Mouse (Mus musculus) lung, embryonic 15.5 days (tissue): ENCODE results near the gene Myh3. TPM values are rescaled to one million over a fixed set of nuclear protein-coding genes. Genes with fewer than 3 reads are reported as not detected.
"Not testable (repeated sequence)": the region's sequence is repeated elsewhere in the genome, so short reads cannot be mapped to it uniquely, and the experiment has no call there.

Experiments
- ATAC-seq: fragments of 200-750 bp; cut with Nextera tagmentation; 2 replicates; pipeline ENCODE4 v1.8.0; 2017; ENCODE audit warnings: moderate number of reproducible peaks, borderline replicate concordance; ENCODE audit not compliant: low FRiP score, low TSS enrichment; ENCODE audit errors: extremely low read depth
- H3K27ac ChIP-seq: fragments of 300-500 bp; sonication (generic); 2 replicates; pipeline ENCODE4 v1.5.1; 2015; ENCODE audit warnings: moderate library complexity, mild to moderate bottlenecking, inconsistent platforms
- H3K27me3 ChIP-seq: fragments of 300-500 bp; sonication (generic); 2 replicates; pipeline ENCODE4 v1.6.1; 2015; ENCODE audit warnings: inconsistent platforms
- H3K36me3 ChIP-seq: fragments of 300-500 bp; sonication (generic); 2 replicates; pipeline ENCODE4 v1.6.1; 2015; ENCODE audit warnings: inconsistent platforms
- H3K4me1 ChIP-seq: fragments of 300-500 bp; sonication (generic); 2 replicates; pipeline ENCODE4 v1.6.1; 2015; ENCODE audit warnings: inconsistent platforms
- H3K4me2 ChIP-seq: fragments of 300-500 bp; sonication (generic); 2 replicates; pipeline ENCODE4 v1.6.1; 2015; ENCODE audit warnings: inconsistent platforms, mild to moderate bottlenecking, moderate library complexity
- H3K4me3 ChIP-seq: fragments of 300-500 bp; sonication (generic); 2 replicates; pipeline ENCODE4 v1.5.1; 2015; ENCODE audit warnings: mild to moderate bottlenecking, inconsistent platforms
- H3K9ac ChIP-seq: fragments of 300-500 bp; sonication (generic); 2 replicates; pipeline ENCODE4 v1.6.1; 2015; ENCODE audit warnings: inconsistent platforms
- H3K9me3 ChIP-seq: fragments of 300-500 bp; sonication (generic); 2 replicates; pipeline ENCODE4 v1.6.1; 2016; ENCODE audit warnings: inconsistent platforms
- WGBS: fragments of 180-500 bp; shearing (Covaris S2); methylation state at CpG from one replicate; pipeline ENCODE4 v1.1.7; 2015; 5-methylcytosine and 5-hydroxymethylcytosine counted together
- polyA plus RNA-seq: library from polyadenylated mRNA; unstranded; fragments of >200 nt; fragmentation: Nextera tagmentation; extraction: Ambion mirVana; gene quantifications from 2 replicates; pipeline ENCODE4 v1.2.1, GENCODE M21; 2015

Myh3 gene
- polyA plus RNA-seq, 1 experiment from 2014 or later = 0.59 TPM

DNA sequence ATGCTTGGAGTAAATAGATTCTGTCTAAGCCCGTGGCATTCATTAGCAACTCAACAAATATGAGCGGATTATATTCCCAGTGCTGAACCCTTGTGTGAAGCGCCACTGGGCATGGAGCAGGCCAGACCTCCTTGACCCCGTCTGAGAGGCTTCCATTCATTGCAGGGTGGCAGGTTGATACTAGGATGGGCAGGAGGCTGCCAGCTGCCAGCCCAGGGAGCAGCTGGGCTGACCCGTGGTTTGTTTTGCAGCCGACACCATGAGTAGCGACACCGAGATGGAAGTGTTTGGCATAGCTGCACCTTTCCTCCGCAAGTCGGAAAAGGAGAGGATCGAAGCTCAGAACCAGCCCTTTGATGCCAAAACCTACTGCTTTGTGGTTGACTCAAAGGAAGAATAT lies 1.6 kb downstream of the Myh3 start:
- no peak overlapping the region for H3K9ac ChIP-seq
- H3K4me3 ChIP-seq = no peak overlapping the region
- no peaks in the 10 kb centered on the region for H3K36me3 ChIP-seq
- WGBS = 71% methylated on average over 11 of the region's 11 CpGs
- no peak for ATAC-seq
- no peaks in the 10 kb centered on the region for H3K9me3 ChIP-seq
- H3K4me2 ChIP-seq = no peak overlapping the region
- H3K4me1 ChIP-seq = no peaks in the 10 kb centered on the region
- H3K27ac ChIP-seq = no peak overlapping the region
- H3K27me3 ChIP-seq = peaks cover 17% of the 10 kb centered on the region

DNA sequence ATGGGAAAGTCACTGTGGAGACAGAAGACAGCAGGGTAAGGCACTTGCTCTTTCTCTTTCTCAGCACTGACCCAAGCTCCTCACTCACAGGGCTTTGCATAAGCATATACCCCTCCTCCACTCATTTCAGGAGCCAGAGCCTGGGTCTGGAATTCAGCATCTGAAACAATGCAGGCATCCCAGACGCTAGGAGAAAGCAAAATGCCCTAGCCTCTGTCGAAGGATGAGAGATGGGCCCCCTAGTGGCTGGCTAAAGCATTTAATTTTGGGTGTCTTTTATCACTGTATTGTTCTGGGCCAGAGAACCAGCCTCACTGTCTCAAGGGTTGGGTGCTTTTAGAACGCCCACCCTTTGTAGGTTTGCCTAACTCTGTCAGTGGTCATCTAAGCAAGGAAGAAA lies 2.1 kb downstream of the Myh3 start:
- H3K4me3 ChIP-seq = no peak overlapping the region
- 7% methylated on average over 3 of the region's 3 CpGs for WGBS
- H3K27me3 ChIP-seq = peaks cover 21% of the 10 kb centered on the region
- no peaks in the 10 kb centered on the region for H3K36me3 ChIP-seq
- H3K4me1 ChIP-seq = no peaks in the 10 kb centered on the region
- no peak overlapping the region for H3K4me2 ChIP-seq
- H3K27ac ChIP-seq = no peak overlapping the region
- no peak overlapping the region for H3K9ac ChIP-seq
- ATAC-seq = peak; percentile 44; the same call in 1 of the 2 replicates
- no peaks in the 10 kb centered on the region for H3K9me3 ChIP-seq

DNA sequence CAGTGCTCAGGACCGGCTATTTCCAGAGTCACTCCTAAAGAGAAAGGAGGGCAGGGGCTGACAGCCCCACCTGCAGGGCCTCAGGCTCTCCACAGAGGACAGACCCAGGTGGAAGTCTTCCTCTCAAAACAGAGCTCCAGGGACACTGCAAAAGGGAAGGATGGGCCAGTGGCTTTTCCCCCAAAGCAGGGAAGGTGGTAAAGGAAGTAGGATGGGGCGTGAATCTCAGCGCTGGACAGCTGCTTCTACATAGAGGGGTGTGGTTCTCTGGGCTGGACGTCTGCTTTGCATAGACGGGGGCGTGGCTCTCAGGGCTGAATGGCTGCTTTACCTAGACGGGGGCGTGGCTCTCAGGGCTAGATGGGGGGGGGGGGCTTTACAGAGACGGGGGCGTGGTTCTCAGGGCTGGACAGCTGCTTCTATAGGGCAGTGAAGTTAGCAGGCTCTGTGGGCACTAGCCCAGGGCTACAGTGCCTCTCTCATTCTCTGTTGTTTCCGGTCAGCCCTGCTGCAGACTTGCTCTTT lies 3.1 kb downstream of the Myh3 start:
- Histone ChIP-seq H3K4me2 (no peak overlapping the region), H3K9ac (no peak overlapping the region), H3K27ac (no peak overlapping the region), H3K4me3 (no peak overlapping the region), H3K36me3 (no peaks in the 10 kb centered on the region), H3K4me1 (no peaks in the 10 kb centered on the region), H3K27me3 (peaks cover 23% of the 10 kb centered on the region), H3K9me3 (no peaks in the 10 kb centered on the region)
- WGBS = 3% methylated on average over 11 of the region's 11 CpGs
- ATAC-seq = peak; percentile 84

DNA sequence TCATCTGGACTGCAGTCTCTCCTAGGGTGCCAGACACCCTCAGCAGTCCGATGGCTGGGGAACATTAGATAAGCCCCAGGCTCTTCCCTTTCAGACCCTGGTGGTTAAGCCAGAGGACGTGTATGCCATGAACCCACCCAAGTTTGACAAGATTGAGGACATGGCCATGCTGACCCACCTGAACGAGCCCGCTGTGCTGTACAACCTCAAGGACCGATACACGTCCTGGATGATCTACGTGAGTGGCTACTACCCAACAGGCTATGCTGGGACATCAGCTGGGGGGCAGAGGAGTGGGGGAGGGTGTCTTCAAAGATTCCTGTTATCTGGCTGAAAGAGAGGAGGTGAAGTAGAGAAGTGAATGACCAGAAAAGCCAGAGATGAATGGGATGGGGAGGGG lies 4.1 kb downstream of the Myh3 start:
- no peaks in the 10 kb centered on the region for H3K4me1 ChIP-seq
- H3K4me2 ChIP-seq = no peak overlapping the region
- peaks cover 25% of the 10 kb centered on the region for H3K27me3 ChIP-seq
- no peak overlapping the region for H3K9ac ChIP-seq
- H3K27ac ChIP-seq = no peak overlapping the region
- no peak overlapping the region for H3K4me3 ChIP-seq
- no peaks in the 10 kb centered on the region for H3K36me3 ChIP-seq
- 78% methylated on average over 7 of the region's 7 CpGs for WGBS
- no peaks in the 10 kb centered on the region for H3K9me3 ChIP-seq
- no peak for ATAC-seq

DNA sequence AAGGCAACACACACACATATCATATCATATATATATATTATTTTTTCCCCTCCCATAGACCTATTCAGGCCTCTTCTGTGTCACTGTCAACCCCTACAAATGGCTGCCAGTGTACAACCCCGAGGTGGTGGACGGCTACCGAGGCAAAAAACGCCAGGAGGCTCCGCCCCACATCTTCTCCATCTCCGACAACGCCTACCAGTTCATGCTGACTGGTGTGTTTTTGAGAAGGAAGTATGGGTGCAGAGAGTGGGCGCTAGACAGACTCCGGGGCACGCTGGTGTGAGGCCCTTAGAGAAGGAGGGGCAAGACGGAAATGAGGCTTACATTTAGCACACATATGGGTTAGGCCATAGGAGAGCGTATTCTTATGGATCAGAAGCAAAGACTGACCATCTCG lies 4.7 kb downstream of the Myh3 start:
- no peak overlapping the region for H3K27ac ChIP-seq
- no peaks in the 10 kb centered on the region for H3K9me3 ChIP-seq
- ATAC-seq = no peak
- 73% methylated on average over 13 of the region's 13 CpGs for WGBS
- H3K4me3 ChIP-seq = no peak overlapping the region
- H3K4me1 ChIP-seq = no peaks in the 10 kb centered on the region
- peaks cover 26% of the 10 kb centered on the region for H3K27me3 ChIP-seq
- H3K4me2 ChIP-seq = no peak overlapping the region
- no peaks in the 10 kb centered on the region for H3K36me3 ChIP-seq
- H3K9ac ChIP-seq = no peak overlapping the region

DNA sequence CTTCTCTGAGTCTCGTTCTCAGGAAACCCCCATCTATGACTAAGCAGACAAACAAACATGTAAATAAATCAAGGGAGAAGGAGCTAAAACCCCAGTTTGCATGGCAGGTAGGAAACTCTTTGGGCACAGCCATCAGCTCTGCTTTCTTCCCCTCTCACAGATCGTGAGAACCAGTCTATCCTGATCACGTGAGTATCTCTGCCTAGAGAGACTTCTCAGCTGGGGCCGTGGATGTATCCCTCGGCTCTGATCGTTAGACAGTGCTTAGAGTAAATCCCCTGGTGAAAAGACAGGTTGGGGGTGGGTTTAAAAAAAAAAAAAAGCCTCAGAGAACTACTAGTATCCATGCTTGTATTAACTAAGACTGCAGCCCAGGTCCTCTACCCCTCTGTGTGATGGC lies 5.1 kb downstream of the Myh3 start:
- whole genome bisulfite sequencing = 64% methylated on average over 6 of the region's 6 CpGs
- no peaks in the 10 kb centered on the region for H3K9me3 ChIP-seq
- H3K27me3 ChIP-seq = peaks cover 26% of the 10 kb centered on the region
- no peaks in the 10 kb centered on the region for H3K36me3 ChIP-seq
- no peak overlapping the region for H3K4me3 ChIP-seq
- no peaks in the 10 kb centered on the region for H3K4me1 ChIP-seq
- no peak overlapping the region for H3K9ac ChIP-seq
- ATAC-seq = no peak
- no peak overlapping the region for H3K27ac ChIP-seq
- H3K4me2 ChIP-seq = no peak overlapping the region

DNA sequence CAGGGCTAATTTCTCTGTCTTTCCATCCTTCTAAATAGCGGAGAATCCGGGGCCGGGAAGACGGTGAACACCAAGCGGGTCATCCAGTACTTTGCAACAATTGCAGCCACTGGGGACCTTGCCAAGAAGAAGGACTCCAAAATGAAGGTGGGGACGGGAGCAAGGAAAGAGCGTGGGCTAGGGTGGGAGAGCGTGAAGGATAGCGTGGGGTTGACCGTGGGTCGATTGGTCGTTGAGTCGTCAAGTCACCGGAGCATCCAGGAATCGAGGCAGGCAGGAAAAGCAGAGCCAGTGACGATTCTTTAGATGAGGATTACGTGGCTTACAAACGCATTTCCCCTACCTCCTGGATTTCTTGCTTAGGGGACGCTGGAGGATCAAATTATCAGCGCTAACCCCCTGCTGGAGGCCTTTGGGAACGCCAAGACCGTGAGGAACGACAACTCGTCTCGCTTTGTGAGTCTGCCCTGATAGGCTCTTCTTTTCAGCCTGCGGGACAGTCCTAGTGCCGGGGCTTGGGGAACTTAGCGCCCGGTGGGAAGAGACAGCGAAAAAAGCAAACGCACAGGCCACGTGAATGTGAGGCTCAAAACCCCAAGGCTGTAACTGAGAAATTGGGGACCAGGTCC lies 5.7 kb downstream of the Myh3 start:
- no peak for ATAC-seq
- H3K9ac ChIP-seq = no peak overlapping the region
- no peaks in the 10 kb centered on the region for H3K4me1 ChIP-seq
- H3K27ac ChIP-seq = no peak overlapping the region
- no peak overlapping the region for H3K4me3 ChIP-seq
- H3K36me3 ChIP-seq = no peaks in the 10 kb centered on the region
- no peak overlapping the region for H3K4me2 ChIP-seq
- H3K27me3 ChIP-seq = peaks cover 26% of the 10 kb centered on the region
- WGBS = 37% methylated on average over 32 of the region's 32 CpGs
- H3K9me3 ChIP-seq = no peaks in the 10 kb centered on the region

DNA sequence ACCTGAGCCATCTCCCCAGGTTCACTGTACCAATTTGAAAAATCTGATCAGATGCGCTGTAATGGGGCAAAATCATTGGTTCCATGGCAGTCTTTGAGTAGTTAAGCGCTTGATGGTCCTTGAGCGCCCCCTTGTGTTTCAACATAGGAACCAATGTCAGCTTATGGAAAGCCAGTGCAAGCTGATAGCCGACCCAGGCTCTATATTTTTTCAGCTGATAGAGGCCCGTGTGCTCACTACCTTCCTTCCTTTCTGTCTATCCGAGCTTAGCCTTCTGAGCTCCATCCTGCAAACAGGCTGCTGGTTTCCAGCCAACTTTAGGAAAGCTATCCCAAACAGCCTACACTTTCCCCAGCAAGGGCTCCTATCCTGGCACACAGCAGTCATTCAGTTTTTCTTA lies 7.4 kb downstream of the Myh3 start:
- H3K27me3 ChIP-seq = peaks cover 26% of the 10 kb centered on the region
- H3K4me2 ChIP-seq = no peak overlapping the region
- under 1% methylated on average over 6 of the region's 6 CpGs for WGBS

DNA sequence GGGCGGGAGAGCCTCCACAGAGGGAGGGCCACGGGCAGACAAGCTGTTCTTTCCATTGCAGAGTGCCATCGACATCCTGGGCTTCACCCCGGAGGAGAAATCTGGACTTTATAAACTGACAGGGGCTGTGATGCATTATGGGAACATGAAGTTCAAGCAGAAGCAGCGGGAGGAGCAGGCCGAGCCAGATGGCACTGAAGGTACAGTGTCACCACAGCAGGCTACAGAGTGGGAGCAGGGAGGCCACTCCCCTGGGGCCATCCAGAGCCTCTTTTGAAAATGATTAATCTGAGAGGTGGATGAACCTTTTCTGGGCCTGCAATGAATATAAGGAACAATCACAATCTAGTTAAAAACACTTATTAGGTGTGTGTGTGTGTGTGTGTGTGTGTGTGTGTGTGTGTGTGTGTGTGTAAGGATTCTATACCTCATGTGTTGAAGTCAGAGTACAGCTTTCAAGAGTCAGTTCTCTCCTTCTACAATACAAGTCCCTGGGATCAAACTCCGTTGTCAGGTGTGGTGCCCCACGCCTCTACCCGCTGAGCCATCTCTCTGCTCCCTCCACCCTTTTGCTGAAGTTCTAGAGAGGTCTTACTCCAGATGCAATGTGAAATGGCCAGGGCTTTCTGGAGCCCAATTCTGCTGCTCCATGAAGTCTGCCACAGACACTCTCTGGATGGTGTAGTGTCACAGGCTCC lies 8.5 kb downstream of the Myh3 start:
- Histone ChIP-seq H3K4me2 (no peak overlapping the region), H3K9ac (no peak overlapping the region), H3K36me3 (no peaks in the 10 kb centered on the region), H3K9me3 (no peaks in the 10 kb centered on the region), H3K27me3 (peaks cover 26% of the 10 kb centered on the region), H3K4me1 (no peaks in the 10 kb centered on the region), H3K27ac (no peak overlapping the region), H3K4me3 (no peak overlapping the region)
- WGBS = 52% methylated on average over 9 of the region's 9 CpGs
- ATAC-seq = no peak

More for the DNA sequence above, 7.4 kb downstream of the Myh3 start:
- Histone ChIP-seq H3K4me1 (no peaks in the 10 kb centered on the region), H3K27ac (no peak overlapping the region), H3K36me3 (no peaks in the 10 kb centered on the region), H3K9me3 (no peaks in the 10 kb centered on the region), H3K4me3 (no peak overlapping the region), H3K9ac (no peak overlapping the region)
- no peak for ATAC-seq

DNA sequence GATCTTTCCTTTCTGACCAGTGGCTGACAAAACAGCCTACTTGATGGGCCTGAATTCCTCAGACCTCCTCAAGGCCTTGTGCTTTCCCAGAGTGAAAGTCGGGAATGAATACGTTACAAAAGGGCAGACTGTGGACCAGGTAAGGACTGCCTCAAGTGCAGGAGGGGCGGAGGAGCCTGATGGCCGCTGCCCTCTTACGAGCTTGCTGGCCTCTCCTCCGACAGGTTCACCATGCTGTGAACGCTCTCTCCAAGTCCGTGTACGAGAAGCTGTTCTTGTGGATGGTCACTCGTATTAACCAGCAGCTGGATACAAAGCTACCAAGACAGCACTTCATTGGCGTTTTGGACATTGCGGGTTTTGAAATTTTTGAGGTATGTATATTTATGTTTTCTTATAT lies 9.1 kb downstream of the Myh3 start:
- Histone ChIP-seq H3K4me1 (no peaks in the 10 kb centered on the region), H3K36me3 (no peaks in the 10 kb centered on the region), H3K27ac (no peak overlapping the region), H3K9ac (no peak overlapping the region), H3K27me3 (peaks cover 26% of the 10 kb centered on the region), H3K9me3 (no peaks in the 10 kb centered on the region), H3K4me2 (no peak overlapping the region), H3K4me3 (no peak overlapping the region)
- no peak for ATAC-seq
- whole genome bisulfite sequencing = 74% methylated on average over 12 of the region's 12 CpGs

DNA sequence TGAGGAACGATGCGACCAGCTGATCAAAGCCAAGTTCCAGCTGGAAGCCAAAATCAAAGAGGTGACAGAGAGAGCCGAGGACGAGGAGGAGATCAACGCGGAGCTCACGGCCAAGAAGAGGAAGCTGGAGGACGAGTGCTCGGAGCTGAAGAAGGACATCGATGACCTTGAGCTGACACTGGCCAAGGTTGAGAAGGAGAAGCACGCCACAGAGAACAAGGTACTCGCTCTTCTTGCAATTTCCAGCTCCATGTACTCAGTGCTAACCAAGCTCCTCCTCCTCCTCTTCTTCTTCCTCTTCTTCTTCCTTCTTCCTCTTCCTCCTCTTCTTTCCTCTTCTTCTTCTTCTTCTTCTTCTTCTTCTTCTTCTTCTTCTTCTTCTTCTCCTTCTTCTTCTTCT lies 14.3 kb downstream of the Myh3 start:
- not testable (repeated sequence) for H3K4me1 ChIP-seq, H3K9me3 ChIP-seq, H3K4me2 ChIP-seq, H3K36me3 ChIP-seq, H3K27me3 ChIP-seq, H3K9ac ChIP-seq, H3K4me3 ChIP-seq, H3K27ac ChIP-seq, ATAC-seq
- WGBS = 73% methylated on average over 12 of the region's 12 CpGs

DNA sequence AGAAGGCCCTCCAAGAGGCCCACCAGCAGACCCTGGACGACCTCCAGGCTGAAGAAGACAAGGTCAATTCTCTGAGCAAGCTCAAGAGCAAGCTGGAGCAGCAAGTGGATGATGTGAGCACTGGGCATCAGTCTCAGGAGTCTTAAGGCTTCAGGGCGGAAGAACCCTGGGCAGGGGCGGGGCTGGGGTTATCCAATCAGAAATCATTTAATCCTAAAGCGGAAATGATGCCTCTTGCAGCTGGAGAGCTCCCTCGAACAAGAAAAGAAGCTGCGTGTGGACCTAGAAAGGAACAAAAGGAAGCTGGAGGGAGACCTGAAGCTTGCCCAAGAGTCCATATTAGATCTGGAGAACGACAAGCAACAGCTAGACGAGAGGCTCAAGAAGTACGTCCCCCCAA lies 15.1 kb downstream of the Myh3 start:
- no peak for ATAC-seq
- H3K4me1 ChIP-seq = no peaks in the 10 kb centered on the region
- peaks cover 3% of the 10 kb centered on the region; the same call in 1 of the 2 replicates for H3K27me3 ChIP-seq
- H3K36me3 ChIP-seq = no peaks in the 10 kb centered on the region
- H3K9ac ChIP-seq = no peak overlapping the region
- H3K4me3 ChIP-seq = no peak overlapping the region
- no peak overlapping the region for H3K4me2 ChIP-seq
- WGBS = 71% methylated on average over 9 of the region's 9 CpGs
- H3K27ac ChIP-seq = no peak overlapping the region
- no peaks in the 10 kb centered on the region for H3K9me3 ChIP-seq
